Mouse (Mus musculus): ENCODE results near the gene Tarsl2.

GRCm38 (mm10) chr7:65613723-65614122 lies 31.0 kb upstream of the Tarsl2 start:
- TF ChIP-seq POLR2A (IDR thresholded peaks at IDR 0.05; ENCODE audit: control insufficient read depth, extremely low read depth, insufficient read depth, low read length, poor library complexity) (no peak), CTCF (IDR thresholded peaks at IDR 0.05; ENCODE audit: borderline replicate concordance, control insufficient read depth, extremely low read depth, insufficient read depth, low read length, poor library complexity) (no peak)

Data from thymus, adult 2 months (tissue).